Mouse (Mus musculus): ENCODE data around the gene Scaf4. TPM values are rescaled to one million over a fixed set of nuclear protein-coding genes. Genes with fewer than 3 reads are reported as not detected.
A peak's percentile ranks its signal among the peaks of the same experiment; 100 is the strongest.
"Not testable (repeated sequence)": the region's sequence is repeated elsewhere in the genome, so short reads cannot be mapped to it uniquely, and the experiment has no call there.

The Scaf4 gene
- polyA plus RNA-seq, 1 experiment = 82.0 TPM

GRCm38 (mm10) chr16:90279058-90279457, 5.2 kb downstream of the Scaf4 start:
- peaks cover 78% of the 10 kb centered on the region for H3K4me1 ChIP-seq
- no peak for TF ChIP-seq GATA1 (IDR thresholded peaks at IDR 0.05; ENCODE audit: borderline replicate concordance, low read length)
- no peak for TF ChIP-seq FLI1 (IDR thresholded peaks at IDR 0.05; ENCODE audit: low read length)
- H3K27me3 ChIP-seq (replicated peaks) = no peaks in the 10 kb centered on the region
- peaks cover 8% of the 10 kb centered on the region for H3K36me3 ChIP-seq (replicated peaks; ENCODE audit: low read length)
- H3K9me3 ChIP-seq = no peaks in the 10 kb centered on the region
- peak overlapping the region; percentile 87 for H3K4me3 ChIP-seq (replicated peaks)

GRCm38 (mm10) chr16:90275521-90275920, 8.8 kb downstream of the Scaf4 start:
- H3K36me3 ChIP-seq (replicated peaks; ENCODE audit: low read length) = peaks cover 10% of the 10 kb centered on the region
- TF ChIP-seq GATA1 (IDR thresholded peaks at IDR 0.05; ENCODE audit: borderline replicate concordance, low read length) (no peak), FLI1 (IDR thresholded peaks at IDR 0.05; ENCODE audit: low read length) (no peak)
- no peaks in the 10 kb centered on the region for H3K27me3 ChIP-seq (replicated peaks)
- no peaks in the 10 kb centered on the region for H3K9me3 ChIP-seq
- no peak overlapping the region for H3K4me3 ChIP-seq (replicated peaks)
- peaks cover 69% of the 10 kb centered on the region for H3K4me1 ChIP-seq

DNA sequence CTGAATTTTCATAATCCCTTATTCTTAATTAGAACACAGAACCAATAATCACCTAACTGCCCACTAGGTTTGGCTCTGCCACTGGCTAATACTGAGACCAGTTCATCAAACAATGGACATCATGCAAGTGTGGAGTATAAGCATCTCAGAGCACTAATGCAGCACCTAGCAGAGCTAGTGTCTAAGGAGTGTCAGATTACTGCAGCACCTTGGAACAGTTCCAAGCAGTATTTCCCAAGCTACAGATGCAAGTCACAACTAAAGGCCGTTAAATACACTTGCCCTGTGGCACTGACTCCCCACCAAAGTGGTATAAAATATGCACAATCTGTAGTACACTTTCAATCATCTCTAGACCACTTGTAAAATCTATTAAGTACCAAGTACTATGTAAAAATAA, 17.7 kb downstream of the Scaf4 start:
- Histone ChIP-seq H3K4me3 (replicated peaks) (no peak overlapping the region), H3K36me3 (replicated peaks; ENCODE audit: low read length) (peaks cover 13% of the 10 kb centered on the region), H3K9me3 (no peaks in the 10 kb centered on the region), H3K27me3 (replicated peaks) (no peaks in the 10 kb centered on the region), H3K4me1 (peaks cover 61% of the 10 kb centered on the region)
- no peak for TF ChIP-seq GATA1 (IDR thresholded peaks at IDR 0.05; ENCODE audit: borderline replicate concordance, low read length)
- no peak for TF ChIP-seq FLI1 (IDR thresholded peaks at IDR 0.05; ENCODE audit: low read length)

GRCm38 (mm10) chr16:90265106-90265505, 19.2 kb downstream of the Scaf4 start:
- no peaks in the 10 kb centered on the region for H3K9me3 ChIP-seq
- peaks cover 26% of the 10 kb centered on the region for H3K36me3 ChIP-seq (replicated peaks; ENCODE audit: low read length)
- TF ChIP-seq GATA1 (IDR thresholded peaks at IDR 0.05; ENCODE audit: borderline replicate concordance, low read length) (no peak), FLI1 (IDR thresholded peaks at IDR 0.05; ENCODE audit: low read length) (no peak)
- H3K4me3 ChIP-seq (replicated peaks) = no peak overlapping the region
- H3K4me1 ChIP-seq = peaks cover 59% of the 10 kb centered on the region
- H3K27me3 ChIP-seq (replicated peaks) = no peaks in the 10 kb centered on the region

DNA sequence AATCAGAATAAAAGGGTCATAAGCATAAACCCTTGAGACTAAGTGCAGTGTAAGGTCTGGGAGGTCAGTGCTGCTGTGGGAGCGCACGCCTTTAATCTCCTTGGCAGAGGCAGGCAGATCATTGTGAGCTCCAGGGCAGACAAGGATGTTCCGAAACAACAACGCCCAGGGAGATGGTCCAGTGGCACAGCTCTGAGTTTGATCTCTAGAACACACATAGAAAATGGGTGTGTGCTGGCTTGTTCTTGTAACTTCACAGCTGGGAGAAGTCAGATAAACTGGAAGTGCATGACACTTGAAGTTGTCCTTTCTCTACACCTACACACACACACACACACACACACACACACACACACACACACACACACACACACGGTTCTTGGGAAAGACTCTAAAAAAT, 20.3 kb downstream of the Scaf4 start:
- Histone ChIP-seq H3K9me3 (no peaks in the 10 kb centered on the region), H3K36me3 (replicated peaks; ENCODE audit: low read length) (peaks cover 36% of the 10 kb centered on the region), H3K4me1 (peaks cover 57% of the 10 kb centered on the region), H3K4me3 (replicated peaks) (no peak overlapping the region), H3K27me3 (replicated peaks) (no peaks in the 10 kb centered on the region)
- TF ChIP-seq FLI1 (IDR thresholded peaks at IDR 0.05; ENCODE audit: low read length) (no peak), GATA1 (IDR thresholded peaks at IDR 0.05; ENCODE audit: borderline replicate concordance, low read length) (no peak)

- Histone ChIP-seq H3K9me3 (no peaks in the 10 kb centered on the region), H3K27me3 (replicated peaks) (no peaks in the 10 kb centered on the region), H3K4me1 (peaks cover 41% of the 10 kb centered on the region), H3K36me3 (replicated peaks; ENCODE audit: low read length) (peaks cover 59% of the 10 kb centered on the region), H3K4me3 (replicated peaks) (no peak overlapping the region)
- TF ChIP-seq GATA1 (IDR thresholded peaks at IDR 0.05; ENCODE audit: borderline replicate concordance, low read length) = no peak
- no peak for TF ChIP-seq FLI1 (IDR thresholded peaks at IDR 0.05; ENCODE audit: low read length)
These were observed 22.5 kb downstream of the Scaf4 start for GRCm38 (mm10) chr16:90261791-90262190.

DNA sequence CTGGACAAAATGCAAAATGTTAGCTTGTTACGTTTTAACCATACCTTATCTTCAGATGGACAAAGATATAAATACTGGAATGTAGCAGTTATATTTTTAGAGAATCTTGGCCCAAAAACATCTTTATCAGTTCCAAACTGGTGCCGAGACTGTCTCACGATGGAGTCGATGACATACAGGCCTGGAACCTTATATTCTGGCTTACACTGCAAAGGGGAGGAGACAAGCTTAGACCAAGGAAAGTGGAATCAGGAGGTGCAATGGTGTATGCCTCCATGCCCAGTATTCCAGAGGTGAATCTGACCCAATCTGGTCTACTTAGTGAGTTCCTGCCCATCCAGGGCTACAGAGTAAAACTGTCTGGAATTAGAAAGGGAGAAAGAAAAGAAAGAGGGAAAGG, 24.2 kb downstream of the Scaf4 start:
- Histone ChIP-seq H3K4me1 (peaks cover 24% of the 10 kb centered on the region), H3K27me3 (replicated peaks) (no peaks in the 10 kb centered on the region), H3K36me3 (replicated peaks; ENCODE audit: low read length) (peaks cover 72% of the 10 kb centered on the region), H3K9me3 (no peaks in the 10 kb centered on the region), H3K4me3 (replicated peaks) (no peak overlapping the region)
- TF ChIP-seq FLI1 (IDR thresholded peaks at IDR 0.05; ENCODE audit: low read length) = no peak
- no peak for TF ChIP-seq GATA1 (IDR thresholded peaks at IDR 0.05; ENCODE audit: borderline replicate concordance, low read length)

GRCm38 (mm10) chr16:90259623-90260022, 24.7 kb downstream of the Scaf4 start:
- no peaks in the 10 kb centered on the region for H3K9me3 ChIP-seq
- TF ChIP-seq FLI1 (IDR thresholded peaks at IDR 0.05; ENCODE audit: low read length) (no peak), GATA1 (IDR thresholded peaks at IDR 0.05; ENCODE audit: borderline replicate concordance, low read length) (no peak)
- H3K36me3 ChIP-seq (replicated peaks; ENCODE audit: low read length) = peaks cover 76% of the 10 kb centered on the region
- H3K4me1 ChIP-seq = peaks cover 22% of the 10 kb centered on the region
- no peaks in the 10 kb centered on the region for H3K27me3 ChIP-seq (replicated peaks)
- no peak overlapping the region for H3K4me3 ChIP-seq (replicated peaks)

DNA sequence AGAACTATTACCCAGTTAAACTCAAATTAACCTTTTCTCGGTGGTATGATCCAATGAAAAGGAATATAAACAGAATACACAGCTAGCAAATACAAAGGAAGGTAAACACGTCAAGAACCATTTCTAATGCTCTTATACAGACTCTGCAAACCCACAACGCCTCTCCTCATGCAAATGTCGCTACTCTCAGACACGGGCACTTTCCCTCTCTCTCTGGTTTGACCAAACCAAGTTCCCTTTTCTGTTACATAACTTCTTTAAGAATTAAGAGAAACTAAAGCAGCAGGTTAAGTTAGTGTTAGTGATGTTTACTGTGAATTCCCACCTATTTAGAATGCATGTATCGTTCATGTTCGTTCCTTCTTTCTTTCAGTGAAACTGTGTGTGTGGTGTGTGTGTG, 25.4 kb downstream of the Scaf4 start:
- Histone ChIP-seq H3K9me3 (no peaks in the 10 kb centered on the region), H3K27me3 (replicated peaks) (no peaks in the 10 kb centered on the region), H3K36me3 (replicated peaks; ENCODE audit: low read length) (peaks cover 83% of the 10 kb centered on the region), H3K4me3 (replicated peaks) (no peak overlapping the region), H3K4me1 (peaks cover 19% of the 10 kb centered on the region)
- TF ChIP-seq GATA1 (IDR thresholded peaks at IDR 0.05; ENCODE audit: borderline replicate concordance, low read length) (no peak), FLI1 (IDR thresholded peaks at IDR 0.05; ENCODE audit: low read length) (no peak)

GRCm38 (mm10) chr16:90252521-90252920, 31.8 kb downstream of the Scaf4 start:
- peaks cover 93% of the 10 kb centered on the region for H3K36me3 ChIP-seq (replicated peaks; ENCODE audit: low read length)
- no peaks in the 10 kb centered on the region for H3K27me3 ChIP-seq (replicated peaks)
- TF ChIP-seq FLI1 (IDR thresholded peaks at IDR 0.05; ENCODE audit: low read length) = no peak
- TF ChIP-seq GATA1 (IDR thresholded peaks at IDR 0.05; ENCODE audit: borderline replicate concordance, low read length) = no peak
- H3K9me3 ChIP-seq = no peaks in the 10 kb centered on the region
- H3K4me3 ChIP-seq (replicated peaks) = no peak overlapping the region
- no peaks in the 10 kb centered on the region for H3K4me1 ChIP-seq

- not testable (repeated sequence) for H3K4me3 ChIP-seq (replicated peaks); H3K4me1 ChIP-seq; H3K9me3 ChIP-seq; H3K27me3 ChIP-seq (replicated peaks)
- peaks cover 91% of the 10 kb centered on the region for H3K36me3 ChIP-seq (replicated peaks; ENCODE audit: low read length)
These were observed 33.0 kb downstream of the Scaf4 start for GRCm38 (mm10) chr16:90251256-90251655.

Data from megakaryocyte, embryonic 14.5 days (primary cell).